Comparison of ENCODE assay signal across 7 mouse cellular contexts in genomic region chr11:115473626-115474275, GRCm38 (mm10). TPM values are rescaled to one million over a fixed set of nuclear protein-coding genes. Genes with fewer than 3 reads are reported as not detected.
DNase-seq lines count a peak whose midpoint lies in the region; ATAC-seq lines count a peak whose summit lies in the region.

No protein-coding gene starts in this region.

- no peak overlapping the region for H3K9ac ChIP-seq in intestine, embryonic 15.5 days
- H3K9ac ChIP-seq in midbrain, embryonic 11.5 days (ENCODE audit: low read length), result no peak overlapping the region

- WGBS in intestine, embryonic 15.5 days, result 16% methylated on average over 15 of the region's 15 CpGs
- WGBS in midbrain, embryonic 11.5 days, result 22% methylated on average over 15 of the region's 15 CpGs

- intact Hi-C loops in left cerebral cortex, postnatal 25 days (cut with DNase I), result loop anchor here (1.0 kb wide), 1 partner anchor 45 kb away; no protein-coding TSS in a partner anchor

- peaks cover 23% of the 10 kb centered on the region for H3K4me1 ChIP-seq in intestine, embryonic 15.5 days (replicated peaks)
- peaks cover 9% of the 10 kb centered on the region; the same call in 1 of the 2 replicates for H3K4me1 ChIP-seq in midbrain, embryonic 11.5 days (ENCODE audit: control insufficient read depth, insufficient read depth, low read length)

- ATAC-seq in intestine, embryonic 15.5 days, result peak; percentile 35
- peak; percentile 28; the same call in 1 of the 2 replicates for ATAC-seq in midbrain, embryonic 11.5 days (ENCODE audit: low FRiP score)

- H3K36me3 ChIP-seq in intestine, embryonic 15.5 days, result no peaks in the 10 kb centered on the region
- no peaks in the 10 kb centered on the region for H3K36me3 ChIP-seq in midbrain, embryonic 11.5 days (ENCODE audit: control insufficient read depth, insufficient read depth, low read length)

- no peaks in the 10 kb centered on the region for H3K9me3 ChIP-seq in intestine, embryonic 15.5 days
- H3K9me3 ChIP-seq in midbrain, embryonic 11.5 days (ENCODE audit: control insufficient read depth, low read length), result no peaks in the 10 kb centered on the region

- no peaks in the 10 kb centered on the region for H3K27me3 ChIP-seq in intestine, embryonic 15.5 days (replicated peaks)
- no peaks in the 10 kb centered on the region for H3K27me3 ChIP-seq in midbrain, embryonic 11.5 days (ENCODE audit: control insufficient read depth, insufficient read depth, low read length)

- H3K27ac ChIP-seq in intestine, embryonic 15.5 days, result peak overlapping the region; percentile 9
- H3K27ac ChIP-seq in midbrain, embryonic 11.5 days (ENCODE audit: low read depth, low read length), result no peak overlapping the region

- H3K4me3 ChIP-seq in intestine, embryonic 15.5 days (replicated peaks), result no peak overlapping the region
- no peak overlapping the region for H3K4me3 ChIP-seq in midbrain, embryonic 11.5 days (ENCODE audit: low read depth, low read length)

- H3K4me2 ChIP-seq in intestine, embryonic 15.5 days (replicated peaks), result peak overlapping the region; percentile 31
- 0 out of 2 replicates have a peak overlapping the region, but pooled peaks have one; percentile 8 for H3K4me2 ChIP-seq in midbrain, embryonic 11.5 days

- peak; percentile 91 for DNase-seq in adrenal gland, adult 2 months
- peak; percentile 92 for DNase-seq in embryo, embryonic 11 days
- DNase-seq in gastrocnemius, postnatal 25 days, result peak; percentile 80
- peak; percentile 98 to 99 for DNase-seq in left cerebral cortex, postnatal 25 days (ENCODE audit: low spot score in 2 of 2)
- DNase-seq in midbrain, embryonic 11.5 days (ENCODE audit: low spot score, missing footprints), result peak; percentile 100
- DNase-seq in spleen, adult 12 weeks (ENCODE audit: low spot score), result peak; percentile 88

RNA-seq across cellular contexts. Expression of gene Armc7, which starts 1.7 kb away (rescaled TPM):
- 10 to 100 TPM in 1 of 2 experiments, 1 to 10 TPM in 1; 6.3 to 11.5 TPM for total RNA-seq in adrenal gland, adult 2 months (2021)
- polyA plus RNA-seq in adrenal gland, adult 2 months (2012; rRNA removed), result 17.1 and 17.8 TPM in 2 replicates
- 1 to 10 TPM in 1 of 2 experiments, under 1 TPM in 1; 0.94 to 1.0 TPM for total RNA-seq in gastrocnemius, postnatal 25 days (2021)
- polyA plus RNA-seq in intestine, embryonic 15.5 days (2015; fragmentation: Nextera tagmentation; extraction: Ambion mirVana), result 6.6 and 8.0 TPM in 2 replicates
- 10 to 100 TPM; 12.5 to 12.8 TPM for total RNA-seq in left cerebral cortex, postnatal 25 days (2021)
- polyA plus RNA-seq in midbrain, embryonic 11.5 days (2014; fragmentation: Nextera tagmentation; extraction: Ambion mirVana), result 7.7 and 7.8 TPM in 2 replicates

RNA-seq across cellular contexts. Expression of gene Slc16a5, which starts 11.5 kb away (rescaled TPM):
- total RNA-seq in adrenal gland, adult 2 months (2021), result under 1 TPM in 1 of 2 experiments, not detected in 1; 0.26 TPM
- polyA plus RNA-seq in adrenal gland, adult 2 months (2012; rRNA removed), result 0.32 TPM in 1 of 2 replicates, not detected in the other
- not detected for total RNA-seq in gastrocnemius, postnatal 25 days (2021)
- polyA plus RNA-seq in intestine, embryonic 15.5 days (2015; fragmentation: Nextera tagmentation; extraction: Ambion mirVana), result 2.8 and 3.7 TPM in 2 replicates
- not detected for total RNA-seq in left cerebral cortex, postnatal 25 days (2021)
- 0.14 TPM in 1 of 2 replicates, not detected in the other for polyA plus RNA-seq in midbrain, embryonic 11.5 days (2014; fragmentation: Nextera tagmentation; extraction: Ambion mirVana)

RNA-seq across cellular contexts. Expression of gene Nt5c, which starts 17.9 kb away (rescaled TPM):
- total RNA-seq in adrenal gland, adult 2 months (2021), result 100 to 1,000 TPM; 124 to 154 TPM
- 68.4 and 73.4 TPM in 2 replicates for polyA plus RNA-seq in adrenal gland, adult 2 months (2012; rRNA removed)
- total RNA-seq in gastrocnemius, postnatal 25 days (2021), result 10 to 100 TPM in 1 of 2 experiments, 1 to 10 TPM in 1; 8.7 to 11.2 TPM
- 143 and 148 TPM in 2 replicates for polyA plus RNA-seq in intestine, embryonic 15.5 days (2015; fragmentation: Nextera tagmentation; extraction: Ambion mirVana)
- 10 to 100 TPM; 60.1 to 66.5 TPM for total RNA-seq in left cerebral cortex, postnatal 25 days (2021)
- 68.3 and 69.8 TPM in 2 replicates for polyA plus RNA-seq in midbrain, embryonic 11.5 days (2014; fragmentation: Nextera tagmentation; extraction: Ambion mirVana)

RNA-seq across cellular contexts. Expression of gene Trim80, which starts 33.4 kb away (rescaled TPM):
- total RNA-seq in adrenal gland, adult 2 months (2021), result under 1 TPM; 0.14 to 0.52 TPM
- polyA plus RNA-seq in adrenal gland, adult 2 months (2012; rRNA removed), result 0.55 and 0.59 TPM in 2 replicates
- total RNA-seq in gastrocnemius, postnatal 25 days (2021), result not detected
- polyA plus RNA-seq in intestine, embryonic 15.5 days (2015; fragmentation: Nextera tagmentation; extraction: Ambion mirVana), result 0.49 and 0.66 TPM in 2 replicates
- total RNA-seq in left cerebral cortex, postnatal 25 days (2021), result not detected
- polyA plus RNA-seq in midbrain, embryonic 11.5 days (2014; fragmentation: Nextera tagmentation; extraction: Ambion mirVana), result not detected in 2 replicates

RNA-seq across cellular contexts. Expression of gene Jpt1, which starts 40.4 kb away (rescaled TPM):
- 100 to 1,000 TPM in 1 of 2 experiments, 10 to 100 TPM in 1; 71.8 to 109 TPM for total RNA-seq in adrenal gland, adult 2 months (2021)
- polyA plus RNA-seq in adrenal gland, adult 2 months (2012; rRNA removed), result 100 and 102 TPM in 2 replicates
- 10 to 100 TPM; 36.9 to 41.2 TPM for total RNA-seq in gastrocnemius, postnatal 25 days (2021)
- polyA plus RNA-seq in intestine, embryonic 15.5 days (2015; fragmentation: Nextera tagmentation; extraction: Ambion mirVana), result 493 and 505 TPM in 2 replicates
- 100 to 1,000 TPM; 165 to 168 TPM for total RNA-seq in left cerebral cortex, postnatal 25 days (2021)
- 954 and 958 TPM in 2 replicates for polyA plus RNA-seq in midbrain, embryonic 11.5 days (2014; fragmentation: Nextera tagmentation; extraction: Ambion mirVana)

Comparison
In these comparisons a context has a peak if more than half of its experiments do, and no peak if none do; other contexts are left out.
1. RNA of gene Nt5c, which starts 17.9 kb away (total RNA-seq): 124 to 154 TPM in adrenal gland, adult 2 months and 60.1 to 66.5 TPM in left cerebral cortex, postnatal 25 days; 8.7 to 11.2 TPM in gastrocnemius, postnatal 25 days; every median in the first group is over 4 times any median in the second.
2. Peak in every context shown above with its lines, with median percentiles within 50 percentile points of each other: DNase-seq.